Mouse (Mus musculus) embryo, embryonic 10.5 days (tissue): ENCODE measurements around the gene Bri3bp.
A peak's percentile ranks its signal among the peaks of the same experiment; 100 is the strongest.
"Not testable (repeated sequence)": the region's sequence is repeated elsewhere in the genome, so short reads cannot be mapped to it uniquely, and the experiment has no call there.

Source experiments
- DNase-seq: peaks from one replicate; pipeline ENCODE4 v3.0.0-alpha.2; 2015; ENCODE audit warnings: low spot score

Gene Bri3bp

GRCm38 (mm10) chr5:125441234-125442114, at the start of gene Bri3bp:
Bri3bp (plus strand) TSS chr5:125441568.
- peak; percentile 88 for DNase-seq

GRCm38 (mm10) chr5:125391609-125392008, 49.8 kb upstream of the Bri3bp start:
- DNase-seq = no peak

- not testable (repeated sequence) for DNase-seq
These were observed 49.2 kb upstream of the Bri3bp start for GRCm38 (mm10) chr5:125392176-125392575.

GRCm38 (mm10) chr5:125392618-125392976, 48.8 kb upstream of the Bri3bp start:
- DNase-seq = no peak

GRCm38 (mm10) chr5:125392977-125393621, 48.3 kb upstream of the Bri3bp start:
- DNase-seq = peak; percentile 97

- DNase-seq = peak; percentile 97
These were observed 47.5 kb upstream of the Bri3bp start for GRCm38 (mm10) chr5:125393622-125394603.

GRCm38 (mm10) chr5:125395008-125395407, 46.4 kb upstream of the Bri3bp start:
- peak; percentile 43 for DNase-seq

- no peak for DNase-seq
These were observed 40.5 kb upstream of the Bri3bp start for GRCm38 (mm10) chr5:125400903-125401302.

- DNase-seq = no peak
These were observed 38.9 kb upstream of the Bri3bp start for GRCm38 (mm10) chr5:125402476-125402875.

GRCm38 (mm10) chr5:125402991-125403390, 38.4 kb upstream of the Bri3bp start:
- DNase-seq = no peak

GRCm38 (mm10) chr5:125403481-125404465, 37.6 kb upstream of the Bri3bp start:
- DNase-seq = peak; percentile 93

GRCm38 (mm10) chr5:125404536-125404902, 36.8 kb upstream of the Bri3bp start:
- DNase-seq = peak; percentile 64

GRCm38 (mm10) chr5:125404903-125405545, 36.3 kb upstream of the Bri3bp start:
- peak; percentile 89 for DNase-seq

- DNase-seq = peak; percentile 98
These were observed 35.7 kb upstream of the Bri3bp start for GRCm38 (mm10) chr5:125405546-125406248.

GRCm38 (mm10) chr5:125406322-125407016, 34.9 kb upstream of the Bri3bp start:
- peak; percentile 64 for DNase-seq

- DNase-seq = no peak
These were observed 34.1 kb upstream of the Bri3bp start for GRCm38 (mm10) chr5:125407020-125407830.

- DNase-seq = no peak
These were observed 33.3 kb upstream of the Bri3bp start for GRCm38 (mm10) chr5:125407910-125408575.

- DNase-seq = peak; percentile 95
These were observed 32.5 kb upstream of the Bri3bp start for GRCm38 (mm10) chr5:125408842-125409241.
